Mouse (Mus musculus) cerebellum, adult 2 months (tissue): ENCODE data around the gene Cysltr2. TPM values are rescaled to one million over a fixed set of nuclear protein-coding genes. Genes with fewer than 3 reads are reported as not detected.

Experiments
- DNase-seq, 2 experiments: peaks; one replicate each; pipeline ENCODE4 v3.0.0; 2021
- H3K27ac ChIP-seq: fragments of 200-500 bp; 2 replicates; pipeline ENCODE4 v1.5.1; 2012; ENCODE audit warnings: low read length, control low read depth, inconsistent platforms; ENCODE audit not compliant: insufficient read depth
- H3K27me3 ChIP-seq: fragments of 200-500 bp; 2 replicates; pipeline ENCODE4 v1.6.1; 2012; ENCODE audit warnings: inconsistent platforms, mild to moderate bottlenecking, low read length, moderate library complexity; ENCODE audit not compliant: control insufficient read depth, insufficient read depth
- H3K4me1 ChIP-seq: fragments of 200-500 bp; 2 replicates; pipeline ENCODE4 v1.6.1; 2011; ENCODE audit warnings: low read length; ENCODE audit not compliant: control insufficient read depth, insufficient read depth
- H3K4me3 ChIP-seq: fragments of 200-500 bp; replicated peaks from 2 replicates; pipeline ENCODE3; 2011; ENCODE audit warnings: mild to moderate bottlenecking, low read depth, low read length, control low read depth; ENCODE audit not compliant: insufficient read depth
- CTCF ChIP-seq: fragments of 200-500 bp; IDR thresholded peaks from 2 replicates; pipeline ENCODE4 v1.5.1; 2011; ENCODE audit warnings: low read depth, mild to moderate bottlenecking, control low read depth, low read length, moderate library complexity, borderline replicate concordance; ENCODE audit not compliant: insufficient read depth
- POLR2A ChIP-seq: fragments of 200-500 bp; IDR thresholded peaks from 2 replicates; pipeline ENCODE4 v1.6.1; 2011; ENCODE audit warnings: low read length, control low read depth, borderline replicate concordance; ENCODE audit not compliant: insufficient read depth
- WGBS: fragments of 180-500 bp; shearing (Covaris S2); methylation state at CpG from one replicate; pipeline ENCODE4 v1.1.7; 2018; 5-methylcytosine and 5-hydroxymethylcytosine counted together
- polyA plus RNA-seq: library from polyadenylated mRNA; depleted of rRNA; stranded (reverse); fragments of >200 nt; gene quantifications from 2 replicates; pipeline ENCODE4 v1.2.3, GENCODE M21; 2012; rRNA removed

Gene Cysltr2
- 0.60 and 1.4 TPM in 2 replicates for polyA plus RNA-seq

GRCm38 (mm10) chr14:73048937-73049336, at the start of gene Cysltr2:
TSS of gene Cysltr2 (minus strand) at chr14:73049114.
- no peaks in the 10 kb centered on the region for H3K27me3 ChIP-seq
- no peak within 1 kb of the TSS for H3K4me3 ChIP-seq
- DNase-seq: no peak
- WGBS: 77% methylated on average over 6 of the region's 6 CpGs
- no peaks in the 10 kb centered on the region for H3K4me1 ChIP-seq
- H3K27ac ChIP-seq: no peak within 1 kb of the TSS
- TF ChIP-seq POLR2A (no peak), CTCF (no peak)

- Histone ChIP-seq H3K4me1 (no peaks in the 10 kb centered on the region), H3K27ac (no peak overlapping the region), H3K4me3 (no peak overlapping the region), H3K27me3 (no peaks in the 10 kb centered on the region)
- DNase-seq: no peak
- TF ChIP-seq POLR2A (no peak), CTCF (no peak)
- 74% methylated on average over 13 of the region's 13 CpGs for WGBS
Observed at GRCm38 (mm10) chr14:73094802-73095550, 46.1 kb upstream of the Cysltr2 start.

GRCm38 (mm10) chr14:73092871-73093270, 44.0 kb upstream of the Cysltr2 start:
- WGBS: 91% methylated on average over 3 of the region's 3 CpGs
- no peak overlapping the region for H3K27ac ChIP-seq
- no peaks in the 10 kb centered on the region for H3K4me1 ChIP-seq
- H3K4me3 ChIP-seq: no peak overlapping the region
- H3K27me3 ChIP-seq: no peaks in the 10 kb centered on the region
- no peak for TF ChIP-seq CTCF
- no peak for TF ChIP-seq POLR2A
- no peak for DNase-seq

GRCm38 (mm10) chr14:73088224-73088623, 39.3 kb upstream of the Cysltr2 start:
- TF ChIP-seq CTCF (no peak), POLR2A (no peak)
- H3K4me3 ChIP-seq: no peak overlapping the region
- no peaks in the 10 kb centered on the region for H3K27me3 ChIP-seq
- no peaks in the 10 kb centered on the region for H3K4me1 ChIP-seq
- WGBS: 92% methylated on average over 1 of the region's 1 CpGs
- no peak overlapping the region for H3K27ac ChIP-seq
- no peak for DNase-seq

- Histone ChIP-seq H3K4me3 (no peak overlapping the region), H3K27me3 (no peaks in the 10 kb centered on the region), H3K4me1 (no peaks in the 10 kb centered on the region), H3K27ac (no peak overlapping the region)
- TF ChIP-seq CTCF (no peak), POLR2A (no peak)
- DNase-seq: no peak
- 86% methylated on average over 5 of the region's 5 CpGs for WGBS
Observed at GRCm38 (mm10) chr14:73087746-73088145, 38.8 kb upstream of the Cysltr2 start.

- H3K27me3 ChIP-seq: no peaks in the 10 kb centered on the region
- 78% methylated on average over 5 of the region's 5 CpGs for WGBS
- TF ChIP-seq CTCF (no peak), POLR2A (no peak)
Observed at GRCm38 (mm10) chr14:73087247-73087646, 38.3 kb upstream of the Cysltr2 start.

GRCm38 (mm10) chr14:73086425-73086824, 37.5 kb upstream of the Cysltr2 start:
- WGBS: 56% methylated on average over 3 of the region's 3 CpGs
- H3K27ac ChIP-seq: no peak overlapping the region
- DNase-seq: no peak
- H3K27me3 ChIP-seq: no peaks in the 10 kb centered on the region
- H3K4me3 ChIP-seq: no peak overlapping the region
- TF ChIP-seq CTCF (no peak), POLR2A (no peak)
- H3K4me1 ChIP-seq: no peaks in the 10 kb centered on the region

More at GRCm38 (mm10) chr14:73087247-73087646, 38.3 kb upstream of the Cysltr2 start:
- DNase-seq: no peak
- Histone ChIP-seq H3K4me3 (no peak overlapping the region), H3K27ac (no peak overlapping the region), H3K4me1 (no peaks in the 10 kb centered on the region)

GRCm38 (mm10) chr14:73083563-73083962, 34.6 kb upstream of the Cysltr2 start:
- Histone ChIP-seq H3K4me3 (no peak overlapping the region), H3K4me1 (no peaks in the 10 kb centered on the region), H3K27ac (no peak overlapping the region), H3K27me3 (no peaks in the 10 kb centered on the region)
- TF ChIP-seq CTCF (no peak), POLR2A (no peak)
- no peak for DNase-seq
- 91% methylated on average over 2 of the region's 2 CpGs for WGBS
